Mouse (Mus musculus) lung, postnatal 0 days (tissue): ENCODE results near the gene St6galnac3. TPM values are rescaled to one million over a fixed set of nuclear protein-coding genes. Genes with fewer than 3 reads are reported as not detected.

Experiments
- ATAC-seq: fragments of 200-750 bp; cut with Nextera tagmentation; 2 replicates; pipeline ENCODE4 v1.8.0; 2017; ENCODE audit warnings: moderate library complexity
- DNase-seq: peaks from one replicate; pipeline ENCODE4 v3.0.0-alpha.2; 2016; ENCODE audit warnings: low spot score
- H3K27ac ChIP-seq: fragments of 300-500 bp; sonication (generic); 2 replicates; pipeline ENCODE4 v1.5.1; 2014; ENCODE audit warnings: antibody characterized with exemption, mild to moderate bottlenecking, low read length, mixed read lengths
- H3K27me3 ChIP-seq: fragments of 300-500 bp; sonication (generic); replicated peaks from 2 replicates; pipeline ENCODE4 v1.6.1; 2014; ENCODE audit warnings: low read length, mixed read lengths; ENCODE audit not compliant: insufficient read depth
- H3K36me3 ChIP-seq: fragments of 300-500 bp; sonication (generic); 2 replicates; pipeline ENCODE4 v1.6.1; 2014; ENCODE audit warnings: low read length, mixed read lengths; ENCODE audit not compliant: insufficient read depth
- H3K4me1 ChIP-seq: fragments of 300-500 bp; sonication (generic); 2 replicates; pipeline ENCODE4 v1.6.1; 2014; ENCODE audit warnings: antibody characterized with exemption, low read depth, low read length, mixed read lengths; ENCODE audit not compliant: insufficient read depth
- H3K4me2 ChIP-seq: fragments of 300-500 bp; sonication (generic); replicated peaks from 2 replicates; pipeline ENCODE4 v1.6.1; 2014; ENCODE audit warnings: low read depth, mild to moderate bottlenecking, low read length, moderate library complexity, mixed read lengths
- H3K4me3 ChIP-seq: fragments of 300-500 bp; sonication (generic); 2 replicates; pipeline ENCODE4 v1.5.1; 2014; ENCODE audit warnings: low read depth, low read length
- H3K9ac ChIP-seq: fragments of 300-500 bp; sonication (generic); replicated peaks from 2 replicates; pipeline ENCODE4 v1.6.1; 2014; ENCODE audit warnings: low read depth, mild to moderate bottlenecking
- H3K9me3 ChIP-seq: fragments of 300-500 bp; sonication (generic); 2 replicates; pipeline ENCODE4 v1.6.1; 2016; ENCODE audit warnings: low read length, mixed read lengths
- CTCF ChIP-seq: IDR thresholded peaks from 2 replicates; pipeline ENCODE4 v1.5.1; 2016; ENCODE audit warnings: antibody characterized with exemption, mild to moderate bottlenecking
- EP300 ChIP-seq: IDR thresholded peaks from 2 replicates; pipeline ENCODE4 v1.6.1; 2016; ENCODE audit warnings: antibody characterized with exemption, mild to moderate bottlenecking, control low read depth
- WGBS: fragments of 180-500 bp; shearing (Covaris S2); extraction: QIAGEN DNeasy Blood & Tissue Kit; methylation state at CpG from one replicate; pipeline ENCODE4 v1.1.7; 2014; 5-methylcytosine and 5-hydroxymethylcytosine counted together
- polyA plus RNA-seq: library from polyadenylated mRNA; unstranded; fragments of >200 nt; fragmentation: Nextera tagmentation; extraction: Ambion mirVana; gene quantifications from 2 replicates; pipeline ENCODE4 v1.2.1, GENCODE M21; 2015

St6galnac3 gene
- polyA plus RNA-seq, 1 experiment from 2014 or later: 12.9 TPM

- no peak overlapping the region for H3K9ac ChIP-seq
- H3K27ac ChIP-seq: no peak overlapping the region
- ATAC-seq (no peak), DNase-seq (no peak)
- H3K4me1 ChIP-seq: no peaks in the 10 kb centered on the region
- H3K4me2 ChIP-seq: no peak overlapping the region
- 84% methylated on average over 7 of the region's 7 CpGs for WGBS
- TF ChIP-seq EP300 (no peak), CTCF (no peak)
- no peaks in the 10 kb centered on the region for H3K36me3 ChIP-seq
- no peak overlapping the region for H3K4me3 ChIP-seq
- no peaks in the 10 kb centered on the region for H3K9me3 ChIP-seq
- H3K27me3 ChIP-seq: no peaks in the 10 kb centered on the region
These were observed 303.1 kb downstream of the St6galnac3 start for GRCm38 (mm10) chr3:153421918-153422290.

GRCm38 (mm10) chr3:153421060-153421917 is 303.7 kb downstream of the St6galnac3 start:
- Histone ChIP-seq H3K27ac (no peak overlapping the region), H3K9ac (no peak overlapping the region), H3K4me3 (no peak overlapping the region), H3K4me2 (no peak overlapping the region), H3K9me3 (no peaks in the 10 kb centered on the region), H3K4me1 (no peaks in the 10 kb centered on the region), H3K27me3 (no peaks in the 10 kb centered on the region), H3K36me3 (no peaks in the 10 kb centered on the region)
- DNase-seq (no peak), ATAC-seq (no peak)
- WGBS: 87% methylated on average over 14 of the region's 14 CpGs
- TF ChIP-seq EP300: no peak
- TF ChIP-seq CTCF: no peak

GRCm38 (mm10) chr3:153419331-153419730 is 305.6 kb downstream of the St6galnac3 start:
- Histone ChIP-seq H3K36me3 (no peaks in the 10 kb centered on the region), H3K9ac (no peak overlapping the region), H3K4me1 (no peaks in the 10 kb centered on the region), H3K4me2 (no peak overlapping the region), H3K9me3 (no peaks in the 10 kb centered on the region), H3K27me3 (no peaks in the 10 kb centered on the region), H3K4me3 (no peak overlapping the region), H3K27ac (no peak overlapping the region)
- ATAC-seq (no peak), DNase-seq (no peak)
- TF ChIP-seq CTCF (no peak), EP300 (no peak)
- 66% methylated on average over 7 of the region's 7 CpGs for WGBS

- DNase-seq: no peak
- no peak for TF ChIP-seq EP300
- TF ChIP-seq CTCF: no peak
- no peak overlapping the region for H3K9ac ChIP-seq
- H3K4me1 ChIP-seq: no peaks in the 10 kb centered on the region
- no peak overlapping the region for H3K27ac ChIP-seq
- H3K27me3 ChIP-seq: no peaks in the 10 kb centered on the region
- 83% methylated on average over 9 of the region's 9 CpGs for WGBS
- H3K9me3 ChIP-seq: no peaks in the 10 kb centered on the region
- H3K4me3 ChIP-seq: no peak overlapping the region
- no peaks in the 10 kb centered on the region for H3K36me3 ChIP-seq
- H3K4me2 ChIP-seq: no peak overlapping the region
- ATAC-seq: no peak
These were observed 308.0 kb downstream of the St6galnac3 start for GRCm38 (mm10) chr3:153417001-153417400.

DNA sequence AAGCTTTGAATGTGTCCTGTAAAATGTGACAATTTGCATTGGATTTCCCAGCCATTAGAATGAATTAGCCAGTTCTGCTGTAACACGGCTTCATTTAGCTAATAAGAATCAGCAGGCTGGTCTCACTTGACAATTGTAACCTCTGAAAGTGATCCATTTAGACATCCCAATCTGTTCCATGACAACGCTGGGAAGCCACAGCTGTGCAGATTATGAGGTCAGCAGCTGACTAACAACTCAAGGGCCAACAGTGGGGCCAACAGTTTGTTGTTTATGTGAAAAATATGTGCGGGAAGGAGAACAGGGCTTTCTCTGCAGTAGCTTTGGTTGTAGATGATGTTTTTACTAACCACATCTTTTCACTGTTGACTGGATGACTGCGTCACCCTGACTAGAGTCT is 308.6 kb downstream of the St6galnac3 start:
- Histone ChIP-seq H3K27ac (no peak overlapping the region), H3K4me3 (no peak overlapping the region), H3K27me3 (no peaks in the 10 kb centered on the region), H3K4me1 (no peaks in the 10 kb centered on the region), H3K4me2 (no peak overlapping the region), H3K9ac (no peak overlapping the region), H3K9me3 (no peaks in the 10 kb centered on the region), H3K36me3 (no peaks in the 10 kb centered on the region)
- ATAC-seq: no peak
- TF ChIP-seq EP300 (no peak), CTCF (no peak)
- no peak for DNase-seq
- WGBS: 81% methylated on average over 4 of the region's 4 CpGs

GRCm38 (mm10) chr3:153414132-153414531 is 310.8 kb downstream of the St6galnac3 start:
- no peaks in the 10 kb centered on the region for H3K9me3 ChIP-seq
- H3K4me1 ChIP-seq: no peaks in the 10 kb centered on the region
- DNase-seq (no peak), ATAC-seq (no peak)
- no peak overlapping the region for H3K9ac ChIP-seq
- no peak overlapping the region for H3K27ac ChIP-seq
- TF ChIP-seq CTCF (no peak), EP300 (no peak)
- no peak overlapping the region for H3K4me2 ChIP-seq
- H3K36me3 ChIP-seq: no peaks in the 10 kb centered on the region
- H3K27me3 ChIP-seq: no peaks in the 10 kb centered on the region
- 82% methylated on average over 2 of the region's 2 CpGs for WGBS
- H3K4me3 ChIP-seq: no peak overlapping the region
